Mouse (Mus musculus) megakaryocyte, embryonic 14.5 days (primary cell): Measurements from ENCODE around the gene Hist1h3b. TPM values are rescaled to one million over a fixed set of nuclear protein-coding genes. Genes with fewer than 3 reads are reported as not detected.
"Not testable (repeated sequence)": the region's sequence is repeated elsewhere in the genome, so short reads cannot be mapped to it uniquely, and the experiment has no call there.

Experiments used
- H3K27me3 ChIP-seq: replicated peaks from 2 replicates; pipeline ENCODE3; 2012; ENCODE audit warnings: inconsistent platforms
- H3K36me3 ChIP-seq: replicated peaks from 2 replicates; pipeline ENCODE3; 2012; ENCODE audit warnings: low read length, inconsistent platforms, mixed read lengths
- H3K4me1 ChIP-seq: 2 replicates; pipeline ENCODE4 v1.6.1; 2012; ENCODE audit warnings: inconsistent platforms
- H3K4me3 ChIP-seq: replicated peaks from 2 replicates; pipeline ENCODE3; 2012; ENCODE audit warnings: moderate library complexity, mild to moderate bottlenecking, inconsistent platforms
- H3K9me3 ChIP-seq: 2 replicates; pipeline ENCODE4 v1.6.1; 2012; ENCODE audit warnings: inconsistent platforms
- FLI1 ChIP-seq: IDR thresholded peaks from 2 replicates; pipeline ENCODE4 v1.6.1; 2012; ENCODE audit warnings: low read length, inconsistent platforms, mixed read lengths
- GATA1 ChIP-seq: IDR thresholded peaks from 3 replicates; pipeline ENCODE4 v1.6.1; 2012; ENCODE audit warnings: mixed read lengths, low read length, inconsistent platforms, borderline replicate concordance
- polyA plus RNA-seq: library from polyadenylated mRNA; stranded (reverse); fragments of >175 nt; gene quantifications from 2 replicates; pipeline ENCODE4 v1.2.3, GENCODE M21; 2012; ENCODE audit warnings: low replicate concordance; ENCODE audit not compliant: insufficient read depth

Gene Hist1h3b
- polyA plus RNA-seq, 1 experiment: 14.5 TPM

GRCm38 (mm10) chr13:23760972-23761864 is 9.2 kb downstream of the Hist1h3b start, which contains the start of gene Hist1h4a:
TSS of gene Hist1h4a (minus strand) at chr13:23761230.
- H3K9me3 ChIP-seq: no peaks in the 10 kb centered on the region
- no peaks in the 10 kb centered on the region for H3K27me3 ChIP-seq
- peaks cover 62% of the 10 kb centered on the region for H3K4me1 ChIP-seq
- no peak for TF ChIP-seq GATA1
- peak; percentile 67; the same call in 1 of the 2 replicates for TF ChIP-seq FLI1
- peak within 1 kb of the TSS; percentile 92 for H3K4me3 ChIP-seq
- no peaks in the 10 kb centered on the region for H3K36me3 ChIP-seq

- peaks cover 67% of the 10 kb centered on the region for H3K4me1 ChIP-seq
- H3K9me3 ChIP-seq, H3K27me3 ChIP-seq, H3K36me3 ChIP-seq: not testable (repeated sequence)
- peak within 1 kb of the TSS; percentile 92 for H3K4me3 ChIP-seq
- peak; percentile 11; the same call in 1 of the 3 replicates for TF ChIP-seq GATA1
These were observed 10.1 kb downstream of the Hist1h3b start, which contains the start of gene Hist1h3a for GRCm38 (mm10) chr13:23761871-23762821. TSS of gene Hist1h3a (minus strand) at chr13:23762386.

- H3K36me3 ChIP-seq: no peaks in the 10 kb centered on the region
- peaks cover 63% of the 10 kb centered on the region for H3K4me1 ChIP-seq
- H3K9me3 ChIP-seq: no peaks in the 10 kb centered on the region
- H3K27me3 ChIP-seq: no peaks in the 10 kb centered on the region
- TF ChIP-seq FLI1 (no peak), GATA1 (no peak)
- H3K4me3 ChIP-seq: peak overlapping the region; percentile 89
These were observed 11.1 kb downstream of the Hist1h3b start for GRCm38 (mm10) chr13:23763242-23763585.

- H3K4me1 ChIP-seq: peaks cover 66% of the 10 kb centered on the region
- TF ChIP-seq FLI1 (no peak), GATA1 (no peak)
- no peaks in the 10 kb centered on the region for H3K9me3 ChIP-seq
- H3K27me3 ChIP-seq: no peaks in the 10 kb centered on the region
- no peaks in the 10 kb centered on the region for H3K36me3 ChIP-seq
- peak within 1 kb of the TSS; percentile 89 for H3K4me3 ChIP-seq
These were observed 11.7 kb downstream of the Hist1h3b start, which contains the start of gene Hist1h1a for GRCm38 (mm10) chr13:23763586-23764323. TSS of gene Hist1h1a (plus strand) at chr13:23763666.

- TF ChIP-seq GATA1: no peak
- no peak for TF ChIP-seq FLI1
- no peaks in the 10 kb centered on the region for H3K36me3 ChIP-seq
- peaks cover 63% of the 10 kb centered on the region for H3K4me1 ChIP-seq
- peak overlapping the region; percentile 89 for H3K4me3 ChIP-seq
- no peaks in the 10 kb centered on the region for H3K27me3 ChIP-seq
- no peaks in the 10 kb centered on the region for H3K9me3 ChIP-seq
These were observed 12.5 kb downstream of the Hist1h3b start for GRCm38 (mm10) chr13:23764324-23765171.

- TF ChIP-seq FLI1 (no peak), GATA1 (no peak)
- peaks cover 60% of the 10 kb centered on the region for H3K4me1 ChIP-seq
- H3K27me3 ChIP-seq: no peaks in the 10 kb centered on the region
- no peaks in the 10 kb centered on the region for H3K9me3 ChIP-seq
- H3K36me3 ChIP-seq: no peaks in the 10 kb centered on the region
- H3K4me3 ChIP-seq: no peak overlapping the region
These were observed 13.1 kb downstream of the Hist1h3b start for GRCm38 (mm10) chr13:23765172-23765513.

GRCm38 (mm10) chr13:23766772-23767171 is 14.7 kb downstream of the Hist1h3b start:
- Histone ChIP-seq H3K4me3 (no peak overlapping the region), H3K36me3 (no peaks in the 10 kb centered on the region), H3K27me3 (no peaks in the 10 kb centered on the region), H3K9me3 (no peaks in the 10 kb centered on the region), H3K4me1 (peaks cover 54% of the 10 kb centered on the region)
- TF ChIP-seq FLI1 (no peak), GATA1 (no peak)

GRCm38 (mm10) chr13:23768834-23769397 is 16.8 kb downstream of the Hist1h3b start:
- H3K9me3 ChIP-seq: no peaks in the 10 kb centered on the region
- no peaks in the 10 kb centered on the region for H3K27me3 ChIP-seq
- H3K36me3 ChIP-seq: no peaks in the 10 kb centered on the region
- H3K4me1 ChIP-seq: peaks cover 36% of the 10 kb centered on the region
- H3K4me3 ChIP-seq: peak overlapping the region; percentile 8
- TF ChIP-seq GATA1 (no peak), FLI1 (no peak)

- Histone ChIP-seq H3K4me3 (peak within 1 kb of the TSS; percentile 8), H3K4me1 (peaks cover 29% of the 10 kb centered on the region)
- H3K27me3 ChIP-seq, H3K9me3 ChIP-seq, H3K36me3 ChIP-seq: not testable (repeated sequence)
These were observed 17.5 kb downstream of the Hist1h3b start, which contains the start of gene Trim38 for GRCm38 (mm10) chr13:23769613-23770012. TSS of gene Trim38 (plus strand) at chr13:23769913.
